Mouse (Mus musculus) layer of hippocampus, adult 2 months (tissue): Measurements from ENCODE around the gene Adcy7. TPM values are rescaled to one million over a fixed set of nuclear protein-coding genes. Genes with fewer than 3 reads are reported as not detected.

Experiments used
- DNase-seq, 2 experiments: peaks; one replicate each; pipeline ENCODE4 v3.0.0; 2022; ENCODE audit warnings: low spot score in 2 of 2
- H3K27ac ChIP-seq: fragments of 200-600 bp; 2 replicates; pipeline ENCODE4 v1.8.1; 2022
- H3K4me3 ChIP-seq: fragments of 200-600 bp; 2 replicates; pipeline ENCODE4 v1.8.1; 2022; ENCODE audit warnings: mild to moderate bottlenecking
- CTCF ChIP-seq: fragments of 200-600 bp; conservative IDR thresholded peaks from 2 replicates; pipeline ENCODE4 v1.8.1; 2022; ENCODE audit warnings: antibody characterized with exemption, mild to moderate bottlenecking, moderate library complexity
- total RNA-seq, 2 experiments: library from RNA; stranded (reverse); gene quantifications; 2 replicates each; pipeline ENCODE4 v1.2.3; 2021

Gene Adcy7
- total RNA-seq, 2 experiments from 2014 or later: 2.1 to 2.6 TPM

GRCm38 (mm10) chr8:88371522-88371921 is 99.3 kb downstream of the Adcy7 start:
- Histone ChIP-seq H3K27ac (no peak overlapping the region), H3K4me3 (no peak overlapping the region)
- TF ChIP-seq CTCF: no peak
- DNase-seq: no peak

GRCm38 (mm10) chr8:88376836-88377582 is 104.8 kb downstream of the Adcy7 start:
- Histone ChIP-seq H3K4me3 (no peak overlapping the region), H3K27ac (no peak overlapping the region)
- no peak for TF ChIP-seq CTCF
- peak; percentile 28 to 39 for DNase-seq

Other genes with a start within 250 kb of the Adcy7 start
- gene Cnep1r1, start 153.6 kb upstream of the Adcy7 start, total RNA-seq: 10 to 100 TPM; 30.7 to 32.1 TPM
- gene Heatr3, start 134.5 kb upstream of the Adcy7 start, total RNA-seq: 10 to 100 TPM; 30.0 to 32.9 TPM
- gene Tent4b, start 73.2 kb upstream of the Adcy7 start, total RNA-seq: 10 to 100 TPM; 37.3 to 37.5 TPM
- gene Brd7, start 89.8 kb downstream of the Adcy7 start, total RNA-seq: 10 to 100 TPM; 57.0 to 58.4 TPM
- 10 to 100 TPM in 1 of 2 experiments, 1 to 10 TPM in 1; 8.8 to 10.1 TPM for gene Nkd1, start 249.0 kb downstream of the Adcy7 start, total RNA-seq